Mouse (Mus musculus): ENCODE measurements at regions not wholly inside any gene's neighbourhood (a gene's known extent, or its start where the extent isn't known, plus 50 kb on each side); places are given as distances from the start of the nearest gene placed in this dataset.

GRCm38 (mm10) chr1:35948104-35948503 is 120.1 kb upstream of the Hs6st1 start:
- TF ChIP-seq TCF12 (IDR thresholded peaks at IDR 0.05; ENCODE audit: insufficient read depth, poor library complexity, severe bottlenecking) (no peak), POLR2A (IDR thresholded peaks at IDR 0.05; ENCODE audit: insufficient read length, low read depth) (no peak), POLR2AphosphoS2 (IDR thresholded peaks at IDR 0.05; ENCODE audit: insufficient read length, low read depth) (no peak), E2F4 (IDR thresholded peaks at IDR 0.05; ENCODE audit: insufficient read depth) (no peak), CEBPB (IDR thresholded peaks at IDR 0.05; ENCODE audit: insufficient read depth, poor library complexity, severe bottlenecking) (no peak)
